Mouse (Mus musculus): Measurements from ENCODE around the gene Hnf1a.

GRCm38 (mm10) chr5:114935838-114936237 is 35.1 kb downstream of the Hnf1a start:
- TF ChIP-seq CTCF (conservative IDR thresholded peaks at IDR 0.05; ENCODE audit: low read length): no peak
- TF ChIP-seq NANOG (IDR thresholded peaks at IDR 0.05; ENCODE audit: borderline replicate concordance, low read length): no peak

Data from E14TG2a.4 (cell line).